Mouse (Mus musculus) heart, embryonic 14.5 days (tissue): ENCODE data around the gene Cadm1. TPM values are rescaled to one million over a fixed set of nuclear protein-coding genes. Genes with fewer than 3 reads are reported as not detected.

Source experiments
- ATAC-seq: fragments of 200-750 bp; cut with Nextera tagmentation; 2 replicates; pipeline ENCODE4 v1.8.0; 2017; ENCODE audit warnings: low read depth, moderate TSS enrichment; ENCODE audit not compliant: insufficient number of reproducible peaks, insufficient read depth, low FRiP score
- H3K27ac ChIP-seq, 2 experiments: fragments of 200-500 bp in 1 of 2; fragments of 300-500 bp in 1 of 2; sonication (generic) in 1 of 2; replicated peaks in 1 of 2; 2 replicates each; pipeline ENCODE4 v1.5.1; 2012 to 2014; ENCODE audit warnings: low read depth in 2 of 2, low read length in 2 of 2, control low read depth in 1 of 2, mild to moderate bottlenecking in 1 of 2, mixed read lengths in 1 of 2; ENCODE audit not compliant: control insufficient read depth in 1 of 2, insufficient read depth in 1 of 2
- H3K27me3 ChIP-seq: fragments of 300-500 bp; sonication (generic); 2 replicates; pipeline ENCODE4 v1.6.1; 2014; ENCODE audit warnings: mild to moderate bottlenecking, low read length, control low read depth; ENCODE audit not compliant: control insufficient read depth, insufficient read depth
- H3K36me3 ChIP-seq: fragments of 300-500 bp; sonication (generic); 2 replicates; pipeline ENCODE4 v1.6.1; 2014; ENCODE audit warnings: mild to moderate bottlenecking, control low read depth, low read length, mixed read lengths; ENCODE audit not compliant: control insufficient read depth, insufficient read depth
- H3K4me1 ChIP-seq, 2 experiments: fragments of 200-500 bp in 1 of 2; fragments of 300-500 bp in 1 of 2; sonication (generic) in 1 of 2; 2 replicates each; pipeline ENCODE4 v1.6.1; 2012 to 2014; ENCODE audit warnings: low read length in 2 of 2, control low read depth in 1 of 2, mixed read lengths in 1 of 2; ENCODE audit not compliant: control insufficient read depth in 2 of 2, insufficient read depth in 2 of 2
- H3K4me2 ChIP-seq: fragments of 300-500 bp; sonication (generic); 2 replicates; pipeline ENCODE4 v1.6.1; 2014; ENCODE audit warnings: mild to moderate bottlenecking, low read length
- H3K4me3 ChIP-seq, 2 experiments: fragments of 200-500 bp in 1 of 2; fragments of 300-500 bp in 1 of 2; sonication (generic) in 1 of 2; 2 replicates each; pipeline ENCODE4 v1.5.1; 2012 to 2014; ENCODE audit warnings: low read length in 2 of 2, mild to moderate bottlenecking in 2 of 2, control low read depth in 1 of 2, low read depth in 1 of 2, moderate library complexity in 1 of 2; ENCODE audit not compliant: control insufficient read depth in 1 of 2, insufficient read depth in 1 of 2
- H3K9ac ChIP-seq: fragments of 300-500 bp; sonication (generic); 2 replicates; pipeline ENCODE4 v1.6.1; 2014; ENCODE audit warnings: mild to moderate bottlenecking, low read length
- H3K9me3 ChIP-seq: fragments of 300-500 bp; sonication (generic); 2 replicates; pipeline ENCODE4 v1.6.1; 2016; ENCODE audit warnings: low read length, control low read depth; ENCODE audit not compliant: control insufficient read depth
- WGBS: fragments of 180-500 bp; shearing (Covaris S2); extraction: QIAGEN DNeasy Blood & Tissue Kit; methylation state at CpG from one replicate; pipeline ENCODE4 v1.1.7; 2014; 5-methylcytosine and 5-hydroxymethylcytosine counted together
- polyA plus RNA-seq: library from polyadenylated mRNA; unstranded; fragments of >200 nt; fragmentation: Nextera tagmentation; extraction: Ambion mirVana; gene quantifications from 2 replicates; pipeline ENCODE4 v1.2.1, GENCODE M21; 2014

The Cadm1 gene
- polyA plus RNA-seq, 1 experiment from 2014 or later, result 16.5 TPM

DNA sequence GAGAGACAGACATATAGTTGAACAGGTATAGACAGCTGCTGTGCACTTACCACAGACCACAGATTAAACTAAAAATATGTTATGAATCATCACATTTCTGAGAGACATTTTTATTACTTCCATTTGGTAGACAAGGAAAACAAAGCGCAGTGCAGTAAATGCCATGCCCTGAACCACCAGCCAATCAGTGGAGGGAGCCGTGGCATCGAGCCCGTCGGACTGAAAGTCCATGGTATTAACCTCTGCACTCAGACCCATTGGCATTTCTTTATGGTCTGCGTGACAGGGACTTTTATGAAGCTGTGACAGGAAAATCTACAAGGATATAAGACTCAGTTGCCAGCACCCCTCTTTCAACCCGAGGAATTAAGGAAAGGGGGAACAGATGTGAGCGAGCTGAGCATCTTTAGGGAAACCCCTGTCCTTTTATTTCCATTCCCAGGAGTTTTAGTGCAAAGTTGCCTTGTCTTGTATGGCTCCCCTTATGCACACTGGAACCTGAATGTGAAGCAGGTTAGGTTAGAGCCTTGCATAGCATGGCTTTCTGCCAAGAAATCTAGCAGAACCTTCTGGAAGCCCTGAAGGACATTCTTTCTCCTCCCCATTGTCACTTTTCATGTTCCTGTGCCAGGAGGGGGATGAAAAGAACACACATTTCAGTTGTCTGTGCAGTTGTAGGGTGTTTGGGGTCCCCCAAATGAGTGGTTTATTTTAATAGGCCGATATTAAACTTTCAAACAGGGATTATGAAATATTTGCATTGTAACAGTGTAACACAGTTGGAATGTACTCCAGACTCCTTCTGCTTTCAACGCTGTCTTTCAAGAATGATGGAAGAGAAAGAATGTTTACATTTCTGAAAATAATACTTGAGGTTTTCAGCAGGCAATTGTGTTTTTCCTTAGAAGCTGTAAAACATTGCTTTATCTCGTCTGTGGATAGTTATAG, 145.1 kb downstream of the Cadm1 start:
- ATAC-seq, result no peak
- Histone ChIP-seq H3K9me3 (no peaks in the 10 kb centered on the region), H3K4me2 (no peak overlapping the region), H3K36me3 (no peaks in the 10 kb centered on the region), H3K4me3 (no peak overlapping the region), H3K27me3 (peaks cover 4% of the 10 kb centered on the region; the same call in 1 of the 2 replicates), H3K4me1 (peaks cover 12 to 15% of the 10 kb centered on the region in 2 experiments), H3K27ac (no peak overlapping the region), H3K9ac (no peak overlapping the region)
- 83% methylated on average over 11 of the region's 11 CpGs for WGBS

DNA sequence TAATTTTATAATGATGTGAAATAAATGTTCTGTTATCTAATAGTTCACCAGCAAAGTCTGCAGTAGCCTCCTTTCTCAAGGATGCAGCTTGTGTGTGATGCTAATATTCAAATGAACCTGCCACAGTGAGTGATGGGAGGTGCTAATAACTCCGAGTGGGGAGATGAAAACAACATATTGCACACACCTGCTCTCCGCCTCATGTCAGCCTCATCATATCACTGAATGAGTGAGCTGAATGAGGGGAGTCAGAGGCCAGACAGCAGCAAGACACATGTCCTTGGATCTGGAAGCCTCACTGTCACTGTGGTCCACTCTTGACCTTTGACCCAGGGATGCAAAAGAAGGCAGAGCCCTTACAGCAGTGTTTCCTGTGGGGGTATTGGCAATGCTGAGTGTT, 156.9 kb downstream of the Cadm1 start:
- H3K4me1 ChIP-seq, result peaks cover 10 to 19% of the 10 kb centered on the region in 2 experiments
- no peak overlapping the region for H3K9ac ChIP-seq
- H3K27ac ChIP-seq, result no peak overlapping the region
- no peaks in the 10 kb centered on the region for H3K36me3 ChIP-seq
- no peaks in the 10 kb centered on the region for H3K27me3 ChIP-seq
- no peaks in the 10 kb centered on the region for H3K9me3 ChIP-seq
- H3K4me3 ChIP-seq, result no peak overlapping the region
- ATAC-seq, result no peak
- H3K4me2 ChIP-seq, result no peak overlapping the region
- 66% methylated on average over 2 of the region's 2 CpGs for WGBS

DNA sequence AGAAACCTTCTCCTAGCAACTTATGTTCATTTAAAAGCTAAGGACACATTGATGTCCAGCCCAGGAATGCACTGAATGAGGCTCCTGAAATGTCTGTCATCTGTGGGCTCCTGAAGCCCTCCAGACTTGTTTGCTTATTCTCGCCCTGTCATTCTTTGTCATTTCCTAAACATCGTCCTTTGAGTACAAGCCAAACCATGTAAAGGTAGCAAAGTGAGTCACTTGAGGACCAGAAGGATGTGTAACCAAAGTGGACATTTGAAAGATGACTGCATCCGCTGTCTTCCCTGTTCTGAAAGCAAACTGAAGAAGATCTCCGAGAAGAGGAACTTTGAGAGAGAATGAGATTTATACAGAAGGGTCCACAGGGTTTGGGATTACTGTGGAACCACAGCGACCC, 157.6 kb downstream of the Cadm1 start:
- peak overlapping the region; percentile 44; the same call in 1 of the 2 replicates for H3K4me2 ChIP-seq
- H3K4me3 ChIP-seq, result no peak overlapping the region
- H3K27ac ChIP-seq, result 0 out of 4 replicates have a peak overlapping the region, but pooled peaks of 1 of the 2 experiments have one; percentile 46
- no peak overlapping the region for H3K9ac ChIP-seq
- H3K36me3 ChIP-seq, result no peaks in the 10 kb centered on the region
- peaks cover 10 to 19% of the 10 kb centered on the region in 2 experiments for H3K4me1 ChIP-seq
- ATAC-seq, result no peak
- H3K27me3 ChIP-seq, result no peaks in the 10 kb centered on the region
- no peaks in the 10 kb centered on the region for H3K9me3 ChIP-seq
- 80% methylated on average over 5 of the region's 5 CpGs for WGBS

- peak overlapping the region; percentile 22; the same call in 1 of the 2 replicates for H3K9ac ChIP-seq
- H3K4me3 ChIP-seq, result 0 out of 4 replicates have a peak overlapping the region, but pooled peaks of 1 of the 2 experiments have one; percentile 5
- no peaks in the 10 kb centered on the region for H3K36me3 ChIP-seq
- peaks cover 8 to 16% of the 10 kb centered on the region in 2 experiments for H3K4me1 ChIP-seq
- peak overlapping the region; percentile 44 for H3K4me2 ChIP-seq
- no peaks in the 10 kb centered on the region for H3K9me3 ChIP-seq
- peak overlapping the region; percentile 46 for H3K27ac ChIP-seq
- ATAC-seq, result peak; percentile 59; the same call in 1 of the 2 replicates
- H3K27me3 ChIP-seq, result no peaks in the 10 kb centered on the region
- 8% methylated on average over 10 of the region's 10 CpGs for WGBS
Observed at GRCm38 (mm10) chr9:47688297-47688696, 158.3 kb downstream of the Cadm1 start.

DNA sequence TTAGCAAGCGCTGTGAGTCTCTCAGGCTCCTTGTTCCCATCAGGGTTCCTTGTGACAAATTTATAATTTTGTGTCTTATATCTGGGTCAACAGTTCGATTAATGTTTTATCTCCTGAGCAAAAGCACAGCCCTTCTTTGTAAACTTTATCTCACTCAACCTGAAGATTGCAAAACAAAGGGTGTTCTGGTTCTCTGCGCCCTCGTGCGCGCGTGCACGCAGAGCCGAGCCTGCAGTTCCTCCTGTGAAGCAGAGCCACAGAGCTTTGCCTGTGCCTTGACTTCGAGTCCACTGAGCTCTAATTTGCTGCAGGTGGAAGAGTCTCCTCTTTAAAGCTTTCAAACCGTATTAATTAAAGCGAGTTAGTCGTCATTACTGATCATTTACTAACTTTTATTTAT, 162.9 kb downstream of the Cadm1 start:
- Histone ChIP-seq H3K9me3 (no peaks in the 10 kb centered on the region), H3K27me3 (no peaks in the 10 kb centered on the region), H3K9ac (no peak overlapping the region), H3K4me3 (no peak overlapping the region), H3K36me3 (no peaks in the 10 kb centered on the region), H3K4me1 (peaks cover 8 to 10% of the 10 kb centered on the region in 2 experiments), H3K4me2 (no peak overlapping the region), H3K27ac (no peak overlapping the region)
- WGBS, result 67% methylated on average over 13 of the region's 13 CpGs
- ATAC-seq, result no peak

DNA sequence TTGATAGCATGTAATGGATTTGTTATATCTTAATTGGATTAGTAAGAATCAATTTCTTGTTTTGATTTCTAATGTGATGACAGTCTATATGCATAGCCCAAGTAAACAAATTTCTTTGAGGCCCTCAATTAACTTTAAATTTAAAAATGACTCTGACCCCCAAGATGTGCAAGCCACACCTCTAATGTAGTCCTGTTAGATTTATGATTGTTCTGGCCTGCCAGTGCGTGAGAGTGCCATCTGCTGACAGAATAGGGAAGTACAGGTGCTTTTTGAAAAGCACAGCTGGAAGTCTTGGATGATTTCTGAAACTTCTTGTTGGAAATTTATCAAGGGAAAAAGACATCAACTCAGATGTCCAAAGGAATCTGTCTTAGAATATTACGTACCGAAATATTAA, 169.1 kb downstream of the Cadm1 start:
- Histone ChIP-seq H3K4me3 (no peak overlapping the region), H3K27ac (no peak overlapping the region), H3K9ac (no peak overlapping the region), H3K9me3 (no peaks in the 10 kb centered on the region), H3K4me1 (peaks cover 6 to 10% of the 10 kb centered on the region in 2 experiments), H3K27me3 (no peaks in the 10 kb centered on the region; the same call in 1 of the 2 replicates), H3K4me2 (no peak overlapping the region), H3K36me3 (no peaks in the 10 kb centered on the region)
- no peak for ATAC-seq
- WGBS, result 35% methylated on average over 3 of the region's 3 CpGs

DNA sequence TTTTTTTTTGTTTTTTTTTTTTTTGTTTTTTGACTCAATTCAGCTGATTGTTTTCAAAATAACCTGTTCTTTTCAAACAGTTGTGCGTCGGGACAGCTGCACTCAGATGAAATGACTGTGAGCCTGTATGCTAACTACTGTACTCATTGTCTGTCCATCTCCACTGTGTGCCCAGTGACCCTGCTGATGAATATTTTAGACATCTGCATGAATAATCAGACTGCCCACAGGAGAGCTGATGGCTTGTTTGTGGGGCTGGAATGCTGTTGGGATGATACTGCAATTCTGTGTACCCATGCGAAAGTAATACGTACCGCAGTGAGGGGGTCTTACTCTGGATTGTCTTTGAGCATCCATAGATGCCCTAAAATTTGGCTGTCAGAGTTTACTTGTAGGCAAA, 170.0 kb downstream of the Cadm1 start:
- H3K36me3 ChIP-seq, result no peaks in the 10 kb centered on the region
- H3K9me3 ChIP-seq, result no peaks in the 10 kb centered on the region
- H3K27ac ChIP-seq, result no peak overlapping the region
- H3K4me1 ChIP-seq, result peaks cover 6 to 10% of the 10 kb centered on the region in 2 experiments
- H3K4me3 ChIP-seq, result no peak overlapping the region
- ATAC-seq, result no peak
- WGBS, result 94% methylated on average over 5 of the region's 5 CpGs
- no peak overlapping the region for H3K4me2 ChIP-seq
- no peak overlapping the region for H3K9ac ChIP-seq
- H3K27me3 ChIP-seq, result no peaks in the 10 kb centered on the region; the same call in 1 of the 2 replicates
